Mouse (Mus musculus) hindbrain, embryonic 16.5 days (tissue): ENCODE data around the gene Phactr3. TPM values are rescaled to one million over a fixed set of nuclear protein-coding genes. Genes with fewer than 3 reads are reported as not detected.

Experiments
- ATAC-seq: fragments of 200-750 bp; cut with Nextera tagmentation; 2 replicates; pipeline ENCODE4 v1.8.0; 2017; ENCODE audit warnings: moderate TSS enrichment, moderate library complexity
- H3K27ac ChIP-seq: fragments of 300-500 bp; sonication (generic); 2 replicates; pipeline ENCODE4 v1.5.1; 2014; ENCODE audit warnings: low read depth, mild to moderate bottlenecking, control low read depth, low read length, moderate library complexity
- H3K27me3 ChIP-seq: fragments of 300-500 bp; sonication (generic); replicated peaks from 2 replicates; pipeline ENCODE4 v1.6.1; 2014; ENCODE audit warnings: low read length; ENCODE audit not compliant: control insufficient read depth, insufficient read depth
- H3K36me3 ChIP-seq: fragments of 300-500 bp; sonication (generic); 2 replicates; pipeline ENCODE4 v1.6.1; 2014; ENCODE audit warnings: mild to moderate bottlenecking, low read length, moderate library complexity, mixed read lengths; ENCODE audit not compliant: control insufficient read depth, insufficient read depth
- H3K4me1 ChIP-seq: fragments of 300-500 bp; sonication (generic); 2 replicates; pipeline ENCODE4 v1.6.1; 2014; ENCODE audit warnings: low read depth, low read length; ENCODE audit not compliant: control insufficient read depth, insufficient read depth
- H3K4me2 ChIP-seq: fragments of 300-500 bp; sonication (generic); 2 replicates; pipeline ENCODE4 v1.6.1; 2014; ENCODE audit warnings: mild to moderate bottlenecking, low read length, control low read depth, moderate library complexity
- H3K4me3 ChIP-seq: fragments of 300-500 bp; sonication (generic); 2 replicates; pipeline ENCODE4 v1.5.1; 2014; ENCODE audit warnings: mild to moderate bottlenecking, low read length, control low read depth, moderate library complexity
- H3K9ac ChIP-seq: fragments of 300-500 bp; sonication (generic); 2 replicates; pipeline ENCODE4 v1.6.1; 2014; ENCODE audit warnings: low read depth, mild to moderate bottlenecking, control low read depth, low read length, moderate library complexity
- H3K9me3 ChIP-seq: fragments of 300-500 bp; sonication (generic); 2 replicates; pipeline ENCODE4 v1.6.1; 2014; ENCODE audit warnings: mild to moderate bottlenecking, low read length, moderate library complexity; ENCODE audit not compliant: control insufficient read depth
- WGBS: fragments of 180-500 bp; shearing (Covaris S2); extraction: QIAGEN DNeasy Blood & Tissue Kit; methylation state at CpG from one replicate; pipeline ENCODE4 v1.1.7; 2014; 5-methylcytosine and 5-hydroxymethylcytosine counted together
- polyA plus RNA-seq: library from polyadenylated mRNA; unstranded; fragments of >200 nt; fragmentation: Nextera tagmentation; extraction: Ambion mirVana; gene quantifications from 2 replicates; pipeline ENCODE4 v1.2.1, GENCODE M21; 2015

Phactr3 gene
- polyA plus RNA-seq, 1 experiment from 2014 or later = 69.1 TPM

DNA sequence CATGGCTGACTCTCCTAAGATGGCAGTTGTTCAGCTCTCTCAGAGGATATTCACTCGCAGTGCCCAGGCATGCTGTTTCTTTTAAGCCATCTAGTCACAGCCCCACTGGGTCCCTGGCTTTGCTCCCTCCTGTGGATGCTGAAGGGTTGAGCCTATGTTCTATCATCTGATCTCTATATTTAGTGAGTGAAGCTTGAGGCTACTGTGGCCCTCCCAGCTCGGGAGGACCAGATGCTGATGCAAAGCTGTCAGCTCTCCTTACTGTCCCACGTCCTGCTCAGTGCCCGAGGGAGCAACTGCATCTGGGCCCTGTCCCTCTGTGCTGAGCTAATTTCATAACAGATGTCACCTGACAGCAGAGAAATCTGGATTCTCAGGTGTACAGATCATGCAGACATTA lies 153.6 kb downstream of the Phactr3 start:
- Histone ChIP-seq H3K9ac (no peak overlapping the region), H3K27me3 (no peaks in the 10 kb centered on the region)

GRCm38 (mm10) chr2:178274126-178274525 lies 155.4 kb downstream of the Phactr3 start:
- no peaks in the 10 kb centered on the region for H3K27me3 ChIP-seq
- H3K27ac ChIP-seq = no peak overlapping the region
- no peak overlapping the region for H3K9ac ChIP-seq
- H3K4me1 ChIP-seq = no peaks in the 10 kb centered on the region
- WGBS = 63% methylated on average over 4 of the region's 4 CpGs
- no peaks in the 10 kb centered on the region for H3K36me3 ChIP-seq
- no peak overlapping the region for H3K4me2 ChIP-seq
- ATAC-seq = peak; percentile 47; the same call in 1 of the 2 replicates
- H3K9me3 ChIP-seq = no peaks in the 10 kb centered on the region
- H3K4me3 ChIP-seq = no peak overlapping the region

More for the DNA sequence above, 153.6 kb downstream of the Phactr3 start:
- no peaks in the 10 kb centered on the region for H3K36me3 ChIP-seq
- H3K4me3 ChIP-seq = no peak overlapping the region
- no peaks in the 10 kb centered on the region for H3K9me3 ChIP-seq
- no peaks in the 10 kb centered on the region for H3K4me1 ChIP-seq
- WGBS = 47% methylated on average over 4 of the region's 4 CpGs
- ATAC-seq = 0 out of 2 replicates have a peak, but pooled peaks have one; percentile 34
- no peak overlapping the region for H3K4me2 ChIP-seq
- H3K27ac ChIP-seq = no peak overlapping the region

- WGBS = 18% methylated on average over 6 of the region's 6 CpGs
- Histone ChIP-seq H3K36me3 (0 out of 2 replicates have a peak, but pooled peaks cover 3% of the 10 kb centered on the region), H3K9me3 (no peaks in the 10 kb centered on the region), H3K4me1 (no peaks in the 10 kb centered on the region), H3K9ac (no peak overlapping the region), H3K27me3 (no peaks in the 10 kb centered on the region), H3K4me2 (no peak overlapping the region), H3K27ac (no peak overlapping the region), H3K4me3 (no peak overlapping the region)
- ATAC-seq = no peak
Observed at GRCm38 (mm10) chr2:178277206-178277605, 158.4 kb downstream of the Phactr3 start.

GRCm38 (mm10) chr2:178281183-178281582 lies 162.4 kb downstream of the Phactr3 start:
- Histone ChIP-seq H3K4me2 (no peak overlapping the region), H3K27me3 (no peaks in the 10 kb centered on the region), H3K27ac (no peak overlapping the region), H3K9ac (no peak overlapping the region), H3K4me1 (no peaks in the 10 kb centered on the region), H3K36me3 (0 out of 2 replicates have a peak, but pooled peaks cover 3% of the 10 kb centered on the region), H3K4me3 (no peak overlapping the region), H3K9me3 (no peaks in the 10 kb centered on the region)
- ATAC-seq = no peak
- 53% methylated on average over 3 of the region's 3 CpGs for WGBS

DNA sequence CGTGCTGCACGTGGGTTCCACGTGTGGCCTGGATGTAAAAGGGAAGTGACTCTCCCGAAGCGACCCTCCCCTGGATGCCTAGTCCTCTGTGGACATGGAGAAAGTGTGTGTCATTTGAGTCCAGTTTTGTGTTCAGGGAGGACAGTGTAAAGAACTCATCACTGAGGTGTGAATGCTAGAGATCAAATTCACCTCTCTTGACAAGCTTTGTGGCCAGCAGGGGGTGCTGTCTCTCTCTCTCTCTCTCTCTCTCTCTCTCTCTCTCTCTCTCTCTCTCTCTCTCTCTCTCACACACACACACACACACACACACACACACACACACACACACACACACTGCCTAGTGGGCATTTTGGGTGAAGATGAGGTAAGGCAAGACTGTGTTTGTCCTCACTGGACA lies 168.5 kb downstream of the Phactr3 start:
- no peak overlapping the region for H3K9ac ChIP-seq
- WGBS = 83% methylated on average over 5 of the region's 5 CpGs
- H3K4me1 ChIP-seq = no peaks in the 10 kb centered on the region
- no peaks in the 10 kb centered on the region for H3K36me3 ChIP-seq
- no peaks in the 10 kb centered on the region for H3K27me3 ChIP-seq
- no peak overlapping the region for H3K27ac ChIP-seq
- no peak for ATAC-seq
- no peak overlapping the region for H3K4me2 ChIP-seq
- no peaks in the 10 kb centered on the region for H3K9me3 ChIP-seq
- H3K4me3 ChIP-seq = no peak overlapping the region

GRCm38 (mm10) chr2:178288666-178289065 lies 169.9 kb downstream of the Phactr3 start:
- 97% methylated on average over 3 of the region's 3 CpGs for WGBS
- no peaks in the 10 kb centered on the region for H3K36me3 ChIP-seq
- H3K27ac ChIP-seq = no peak overlapping the region
- H3K27me3 ChIP-seq = no peaks in the 10 kb centered on the region
- H3K4me1 ChIP-seq = no peaks in the 10 kb centered on the region
- no peak overlapping the region for H3K4me3 ChIP-seq
- H3K9ac ChIP-seq = no peak overlapping the region
- H3K9me3 ChIP-seq = no peaks in the 10 kb centered on the region
- H3K4me2 ChIP-seq = no peak overlapping the region
- ATAC-seq = no peak

- Histone ChIP-seq H3K27me3 (no peaks in the 10 kb centered on the region), H3K36me3 (no peaks in the 10 kb centered on the region), H3K4me1 (peaks cover 19% of the 10 kb centered on the region), H3K4me3 (no peak overlapping the region), H3K9me3 (no peaks in the 10 kb centered on the region), H3K27ac (peak overlapping the region; percentile 73), H3K9ac (peak overlapping the region; percentile 41; the same call in 1 of the 2 replicates), H3K4me2 (no peak overlapping the region)
- ATAC-seq = peak; percentile 77
- WGBS = 25% methylated on average over 8 of the region's 8 CpGs
Observed at GRCm38 (mm10) chr2:178303453-178304187, 184.8 kb downstream of the Phactr3 start.

GRCm38 (mm10) chr2:178304188-178304529 lies 185.4 kb downstream of the Phactr3 start:
- H3K27ac ChIP-seq = peak overlapping the region; percentile 73
- H3K4me3 ChIP-seq = no peak overlapping the region
- no peak overlapping the region for H3K9ac ChIP-seq
- no peaks in the 10 kb centered on the region for H3K27me3 ChIP-seq
- H3K4me1 ChIP-seq = peaks cover 19% of the 10 kb centered on the region
- peak; percentile 51 for ATAC-seq
- H3K4me2 ChIP-seq = no peak overlapping the region
- H3K36me3 ChIP-seq = no peaks in the 10 kb centered on the region
- no peaks in the 10 kb centered on the region for H3K9me3 ChIP-seq
- WGBS = 16% methylated on average over 1 of the region's 1 CpGs

DNA sequence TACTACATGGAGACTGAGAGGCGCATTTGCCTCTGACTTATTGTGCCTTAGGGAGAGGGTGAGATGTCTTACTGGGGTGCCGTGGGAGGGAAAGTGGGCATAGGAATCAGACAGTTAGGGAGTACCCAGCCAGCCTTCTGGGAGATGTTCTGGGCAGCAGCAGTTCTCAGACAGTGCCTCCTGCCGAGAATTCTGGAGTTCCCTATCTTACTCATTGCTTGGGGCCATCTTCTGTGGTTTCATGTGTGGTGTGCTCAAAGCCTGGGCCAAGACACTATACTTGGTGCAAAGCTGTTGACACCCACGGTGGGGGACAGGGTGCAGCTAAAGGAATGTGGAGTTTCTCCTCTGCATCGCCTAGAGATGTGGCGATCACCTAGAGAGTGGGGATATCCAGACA lies 185.9 kb downstream of the Phactr3 start:
- Histone ChIP-seq H3K27ac (peak overlapping the region; percentile 73; the same call in 1 of the 2 replicates), H3K4me2 (no peak overlapping the region), H3K4me1 (peaks cover 19% of the 10 kb centered on the region), H3K9me3 (no peaks in the 10 kb centered on the region), H3K4me3 (no peak overlapping the region), H3K9ac (no peak overlapping the region), H3K36me3 (no peaks in the 10 kb centered on the region), H3K27me3 (no peaks in the 10 kb centered on the region)
- 82% methylated on average over 6 of the region's 6 CpGs for WGBS
- ATAC-seq = no peak
